Mouse (Mus musculus): ENCODE data around the gene Apom. TPM values are rescaled to one million over a fixed set of nuclear protein-coding genes. Genes with fewer than 3 reads are reported as not detected.
"Not testable (repeated sequence)": the region's sequence is repeated elsewhere in the genome, so short reads cannot be mapped to it uniquely, and the experiment has no call there.

Apom gene
- polyA plus RNA-seq, 1 experiment from 2014 or later = 0.61 TPM

GRCm38 (mm10) chr17:35125578-35125977 is 6.3 kb downstream of the Apom start:
- H3K27me3 ChIP-seq = no peaks in the 10 kb centered on the region
- no peaks in the 10 kb centered on the region for H3K9me3 ChIP-seq
- peak overlapping the region; percentile 70 for H3K4me3 ChIP-seq (replicated peaks)
- WGBS = 27% methylated on average over 6 of the region's 6 CpGs
- no peak for ATAC-seq (ENCODE audit: insufficient number of reproducible peaks, insufficient read depth, low FRiP score, low TSS enrichment, low read depth)
- peak overlapping the region; percentile 82 for H3K9ac ChIP-seq (replicated peaks)
- H3K4me2 ChIP-seq = peak overlapping the region; percentile 82
- peak overlapping the region; percentile 64; the same call in 1 of the 2 replicates for H3K27ac ChIP-seq
- peaks cover 45% of the 10 kb centered on the region for H3K36me3 ChIP-seq
- peaks cover 33% of the 10 kb centered on the region for H3K4me1 ChIP-seq (replicated peaks)

- Histone ChIP-seq H3K9ac (replicated peaks) (no peak overlapping the region), H3K36me3 (peaks cover 43% of the 10 kb centered on the region), H3K27me3 (no peaks in the 10 kb centered on the region), H3K4me3 (replicated peaks) (peak overlapping the region; percentile 70; the same call in 1 of the 2 replicates), H3K9me3 (no peaks in the 10 kb centered on the region), H3K27ac (peak overlapping the region; percentile 64; the same call in 1 of the 2 replicates), H3K4me2 (no peak overlapping the region), H3K4me1 (replicated peaks) (peaks cover 37% of the 10 kb centered on the region)
- WGBS = 87% methylated on average over 1 of the region's 1 CpGs
- ATAC-seq (ENCODE audit: insufficient number of reproducible peaks, insufficient read depth, low FRiP score, low TSS enrichment, low read depth) = no peak
Observed at GRCm38 (mm10) chr17:35125081-35125480, 6.8 kb downstream of the Apom start.

GRCm38 (mm10) chr17:35124261-35124896 is 7.5 kb downstream of the Apom start:
- H3K4me2 ChIP-seq; H3K27me3 ChIP-seq; H3K9ac ChIP-seq (replicated peaks); H3K9me3 ChIP-seq; H3K27ac ChIP-seq; H3K4me3 ChIP-seq (replicated peaks); ATAC-seq (ENCODE audit: insufficient number of reproducible peaks, insufficient read depth, low FRiP score, low TSS enrichment, low read depth): not testable (repeated sequence)
- Histone ChIP-seq H3K4me1 (replicated peaks) (peaks cover 43% of the 10 kb centered on the region), H3K36me3 (peaks cover 40% of the 10 kb centered on the region)
- WGBS = 92% methylated on average over 12 of the region's 12 CpGs

- not testable (repeated sequence) for H3K9ac ChIP-seq (replicated peaks); H3K4me3 ChIP-seq (replicated peaks); H3K27ac ChIP-seq; H3K27me3 ChIP-seq; ATAC-seq (ENCODE audit: insufficient number of reproducible peaks, insufficient read depth, low FRiP score, low TSS enrichment, low read depth); H3K9me3 ChIP-seq; H3K4me2 ChIP-seq
- 95% methylated on average over 9 of the region's 9 CpGs for WGBS
- Histone ChIP-seq H3K4me1 (replicated peaks) (peaks cover 39% of the 10 kb centered on the region), H3K36me3 (peaks cover 41% of the 10 kb centered on the region)
Observed at GRCm38 (mm10) chr17:35123287-35123686, 8.6 kb downstream of the Apom start.

- H3K36me3 ChIP-seq = peaks cover 47% of the 10 kb centered on the region
- peaks cover 29% of the 10 kb centered on the region for H3K4me1 ChIP-seq (replicated peaks)
- peak within 1 kb of the TSS; percentile 95 for H3K4me3 ChIP-seq (replicated peaks)
- H3K9ac ChIP-seq (replicated peaks) = peak within 1 kb of the TSS; percentile 95
- no peaks in the 10 kb centered on the region for H3K9me3 ChIP-seq
- 1% methylated on average over 19 of the region's 19 CpGs for WGBS
- no peaks in the 10 kb centered on the region for H3K27me3 ChIP-seq
- peak within 1 kb of the TSS; percentile 96 for H3K4me2 ChIP-seq
- peak within 1 kb of the TSS; percentile 92 for H3K27ac ChIP-seq
- no peak for ATAC-seq (ENCODE audit: insufficient number of reproducible peaks, insufficient read depth, low FRiP score, low TSS enrichment, low read depth)
Observed at GRCm38 (mm10) chr17:35121871-35122303, 10.0 kb downstream of the Apom start, which contains the start of gene Csnk2b. Gene Csnk2b, minus strand, starts transcription at chr17:35122053.

- Histone ChIP-seq H3K27ac (peak within 1 kb of the TSS; percentile 92), H3K27me3 (no peaks in the 10 kb centered on the region), H3K9ac (replicated peaks) (peak within 1 kb of the TSS; percentile 95), H3K4me1 (replicated peaks) (peaks cover 24% of the 10 kb centered on the region), H3K4me3 (replicated peaks) (peak within 1 kb of the TSS; percentile 95), H3K9me3 (no peaks in the 10 kb centered on the region), H3K36me3 (peaks cover 52% of the 10 kb centered on the region), H3K4me2 (peak within 1 kb of the TSS; percentile 96)
- ATAC-seq (ENCODE audit: insufficient number of reproducible peaks, insufficient read depth, low FRiP score, low TSS enrichment, low read depth) = peak; percentile 96
- WGBS = under 1% methylated on average over 50 of the region's 50 CpGs
Observed at GRCm38 (mm10) chr17:35121143-35121799, 10.6 kb downstream of the Apom start, which contains the start of gene Gpank1. Gene Gpank1, plus strand, starts transcription at chr17:35121455.

- peak overlapping the region; percentile 96 for H3K4me2 ChIP-seq
- peaks cover 24% of the 10 kb centered on the region for H3K4me1 ChIP-seq (replicated peaks)
- H3K27me3 ChIP-seq = no peaks in the 10 kb centered on the region
- H3K36me3 ChIP-seq = peaks cover 57% of the 10 kb centered on the region
- H3K9me3 ChIP-seq = no peaks in the 10 kb centered on the region
- H3K9ac ChIP-seq (replicated peaks) = peak overlapping the region; percentile 95
- peak overlapping the region; percentile 60; the same call in 1 of the 2 replicates for H3K27ac ChIP-seq
- under 1% methylated on average over 33 of the region's 33 CpGs for WGBS
- peak overlapping the region; percentile 95 for H3K4me3 ChIP-seq (replicated peaks)
- no peak for ATAC-seq (ENCODE audit: insufficient number of reproducible peaks, insufficient read depth, low FRiP score, low TSS enrichment, low read depth)
Observed at GRCm38 (mm10) chr17:35120745-35121142, 11.1 kb downstream of the Apom start.

- WGBS = 83% methylated on average over 8 of the region's 8 CpGs
- Histone ChIP-seq H3K4me1 (replicated peaks) (peaks cover 8% of the 10 kb centered on the region), H3K9ac (replicated peaks) (no peak within 1 kb of the TSS), H3K4me2 (no peak within 1 kb of the TSS), H3K27me3 (no peaks in the 10 kb centered on the region), H3K27ac (no peak within 1 kb of the TSS), H3K9me3 (no peaks in the 10 kb centered on the region), H3K36me3 (peaks cover 56% of the 10 kb centered on the region), H3K4me3 (replicated peaks) (no peak within 1 kb of the TSS)
- ATAC-seq (ENCODE audit: insufficient number of reproducible peaks, insufficient read depth, low FRiP score, low TSS enrichment, low read depth) = no peak
Observed at GRCm38 (mm10) chr17:35115046-35116019, 16.5 kb downstream of the Apom start, which contains the start of gene Ly6g5b. Gene Ly6g5b, minus strand, starts transcription at chr17:35115428.

- no peak for ATAC-seq (ENCODE audit: insufficient number of reproducible peaks, insufficient read depth, low FRiP score, low TSS enrichment, low read depth)
- H3K4me3 ChIP-seq (replicated peaks) = no peak overlapping the region
- no peak overlapping the region for H3K27ac ChIP-seq
- no peaks in the 10 kb centered on the region for H3K9me3 ChIP-seq
- peaks cover 30% of the 10 kb centered on the region for H3K36me3 ChIP-seq
- no peak overlapping the region for H3K4me2 ChIP-seq
- no peak overlapping the region for H3K9ac ChIP-seq (replicated peaks)
- 80% methylated on average over 9 of the region's 9 CpGs for WGBS
- no peaks in the 10 kb centered on the region for H3K4me1 ChIP-seq (replicated peaks)
- no peaks in the 10 kb centered on the region for H3K27me3 ChIP-seq
Observed at GRCm38 (mm10) chr17:35111774-35112173, 20.1 kb downstream of the Apom start.

- Histone ChIP-seq H3K4me2 (no peak within 1 kb of the TSS), H3K9ac (replicated peaks) (no peak within 1 kb of the TSS), H3K4me1 (replicated peaks) (peaks cover 6% of the 10 kb centered on the region; the same call in 1 of the 2 replicates), H3K9me3 (no peaks in the 10 kb centered on the region), H3K36me3 (peaks cover 12% of the 10 kb centered on the region), H3K27ac (no peak within 1 kb of the TSS), H3K4me3 (replicated peaks) (no peak within 1 kb of the TSS), H3K27me3 (no peaks in the 10 kb centered on the region)
- ATAC-seq (ENCODE audit: insufficient number of reproducible peaks, insufficient read depth, low FRiP score, low TSS enrichment, low read depth) = no peak
- WGBS = 80% methylated on average over 6 of the region's 6 CpGs
Observed at GRCm38 (mm10) chr17:35108097-35108496, 23.8 kb downstream of the Apom start, which contains the start of gene Ly6g5c. Gene Ly6g5c, plus strand, starts transcription at chr17:35108279.

Data from limb, embryonic 12.5 days (tissue).